Mouse (Mus musculus) cortical plate, adult 2 months (tissue): ENCODE measurements around the gene Hbp1. TPM values are rescaled to one million over a fixed set of nuclear protein-coding genes. Genes with fewer than 3 reads are reported as not detected.

Experiments used
- H3K27ac ChIP-seq: fragments of 200-500 bp; 2 replicates; pipeline ENCODE4 v1.5.1; 2012; ENCODE audit warnings: low read length, control low read depth, inconsistent platforms; ENCODE audit not compliant: insufficient read depth
- H3K4me1 ChIP-seq: fragments of 200-500 bp; 2 replicates; pipeline ENCODE4 v1.6.1; 2011; ENCODE audit warnings: low read length; ENCODE audit not compliant: control insufficient read depth, insufficient read depth
- H3K4me3 ChIP-seq: fragments of 200-500 bp; 2 replicates; pipeline ENCODE4 v1.5.1; 2011; ENCODE audit warnings: mild to moderate bottlenecking, low read length, control low read depth; ENCODE audit not compliant: insufficient read depth
- CTCF ChIP-seq: fragments of 200-500 bp; IDR thresholded peaks from 2 replicates; pipeline ENCODE4 v1.5.1; 2011; ENCODE audit warnings: mild to moderate bottlenecking, control low read depth, low read length; ENCODE audit not compliant: insufficient read depth; ENCODE audit errors: extremely low read depth
- POLR2A ChIP-seq: fragments of 200-500 bp; IDR thresholded peaks from 2 replicates; pipeline ENCODE4 v1.6.1; 2011; ENCODE audit warnings: mild to moderate bottlenecking, low read length, control low read depth; ENCODE audit not compliant: insufficient read depth; ENCODE audit errors: extremely low read depth
- polyA plus RNA-seq: library from polyadenylated mRNA; depleted of rRNA; stranded (reverse); fragments of >200 nt; gene quantifications from 2 replicates; pipeline ENCODE4 v1.2.3, GENCODE M21; 2012

Gene Hbp1
- polyA plus RNA-seq, 1 experiment: 37.2 TPM

DNA sequence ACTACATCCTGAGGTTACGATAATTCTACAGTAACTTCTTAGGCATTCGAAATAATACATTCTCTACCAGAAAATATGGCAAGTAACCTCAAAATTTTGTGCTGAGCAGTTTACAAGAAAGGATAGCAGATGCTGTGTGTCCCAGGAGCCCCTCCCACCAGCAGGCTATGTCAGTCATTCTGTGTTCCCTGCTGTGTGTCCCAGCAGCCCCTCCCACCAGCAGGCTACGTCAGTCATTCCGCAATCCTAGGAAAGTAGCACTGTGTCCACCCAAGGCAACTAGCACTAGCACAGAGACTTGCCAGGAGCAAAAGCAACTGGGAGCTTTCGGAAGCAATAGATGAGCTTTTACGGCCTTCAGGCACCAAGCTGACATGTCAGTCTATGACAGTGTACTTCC lies 13.7 kb upstream of the Hbp1 start:
- H3K4me3 ChIP-seq: no peak overlapping the region
- H3K4me1 ChIP-seq: no peaks in the 10 kb centered on the region; the same call in 1 of the 2 replicates
- no peak for TF ChIP-seq CTCF
- TF ChIP-seq POLR2A: no peak
- H3K27ac ChIP-seq: no peak overlapping the region

DNA sequence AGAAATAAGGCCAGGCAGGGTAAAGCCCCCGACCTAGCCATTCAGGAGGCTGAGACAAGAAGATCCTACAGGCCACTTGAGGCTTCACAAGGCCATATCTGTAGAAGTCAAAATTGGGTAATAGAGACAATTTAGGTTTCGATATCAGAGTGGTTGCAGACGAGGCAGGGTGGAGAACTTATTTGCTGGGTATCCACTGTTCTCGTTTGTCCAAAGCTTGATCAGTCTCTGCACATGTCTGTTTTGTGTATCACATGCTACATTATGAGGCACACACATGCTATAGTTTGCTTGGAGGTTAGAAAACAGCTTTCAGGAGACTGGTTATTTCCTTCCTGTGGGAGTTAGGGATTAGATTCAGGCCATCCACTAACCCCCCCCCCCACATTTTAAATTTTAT lies 5.5 kb upstream of the Hbp1 start:
- TF ChIP-seq POLR2A (no peak), CTCF (no peak)
- no peak overlapping the region for H3K27ac ChIP-seq

DNA sequence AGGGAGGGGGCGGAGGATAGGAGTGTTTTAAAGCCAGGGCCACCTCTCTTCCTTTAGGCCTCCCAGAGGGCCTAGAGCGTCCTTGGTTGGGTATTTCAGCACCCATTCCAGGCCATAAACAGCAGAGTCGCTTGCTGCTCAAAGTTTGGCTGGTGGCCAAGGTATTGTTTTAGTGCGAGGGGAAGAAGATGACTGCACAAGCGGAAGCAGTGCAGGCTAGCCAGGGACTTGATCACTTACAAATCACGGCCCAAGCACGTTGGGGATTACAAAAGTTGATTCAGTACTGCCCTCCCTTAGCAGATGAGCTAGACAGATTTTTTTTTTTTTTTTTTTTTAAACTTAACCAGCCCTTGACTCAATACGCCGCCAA lies 310 bp upstream of the Hbp1 start:
- no peak for TF ChIP-seq CTCF
- TF ChIP-seq POLR2A: peak; percentile 50; the same call in 1 of the 2 replicates
- Histone ChIP-seq H3K4me1 (no peaks in the 10 kb centered on the region), H3K4me3 (peak overlapping the region; percentile 38), H3K27ac (peak overlapping the region; percentile 36)

More for the DNA sequence above, 5.5 kb upstream of the Hbp1 start:
- Histone ChIP-seq H3K4me3 (no peak overlapping the region), H3K4me1 (no peaks in the 10 kb centered on the region)

DNA sequence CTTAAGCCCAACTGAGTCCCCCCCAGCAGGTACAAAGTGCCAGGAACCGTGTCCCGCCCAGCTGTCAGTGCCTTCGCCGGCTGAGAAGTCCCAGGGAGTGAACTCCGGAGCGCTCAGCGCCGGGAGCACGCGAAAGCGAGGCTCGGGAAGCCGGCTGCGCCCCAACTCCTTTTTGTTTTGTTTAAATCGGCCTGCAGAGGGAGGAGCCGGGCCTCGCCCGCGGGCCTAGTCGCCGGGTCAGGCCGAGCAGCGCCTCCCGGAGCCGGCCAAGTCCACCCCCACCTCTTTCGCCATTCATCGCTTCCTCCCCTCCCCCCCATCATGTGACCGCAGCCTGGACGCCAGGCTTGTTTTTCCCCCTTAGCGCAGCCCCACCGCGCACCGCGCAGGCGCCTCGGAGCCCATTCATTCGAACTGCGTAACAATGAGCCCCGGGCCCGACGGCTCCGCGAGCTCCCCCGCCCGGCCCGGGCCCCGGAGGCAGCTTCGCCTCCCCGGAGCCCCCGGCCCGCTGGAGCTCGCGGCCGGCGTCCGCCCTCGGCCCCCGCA lies 1.1 kb downstream of the Hbp1 start:
- TF ChIP-seq CTCF: no peak
- 0 out of 2 replicates have a peak, but pooled peaks have one; percentile 34 for TF ChIP-seq POLR2A
- H3K27ac ChIP-seq: peak overlapping the region; percentile 7; the same call in 1 of the 2 replicates
- no peaks in the 10 kb centered on the region for H3K4me1 ChIP-seq
- H3K4me3 ChIP-seq: peak overlapping the region; percentile 35

DNA sequence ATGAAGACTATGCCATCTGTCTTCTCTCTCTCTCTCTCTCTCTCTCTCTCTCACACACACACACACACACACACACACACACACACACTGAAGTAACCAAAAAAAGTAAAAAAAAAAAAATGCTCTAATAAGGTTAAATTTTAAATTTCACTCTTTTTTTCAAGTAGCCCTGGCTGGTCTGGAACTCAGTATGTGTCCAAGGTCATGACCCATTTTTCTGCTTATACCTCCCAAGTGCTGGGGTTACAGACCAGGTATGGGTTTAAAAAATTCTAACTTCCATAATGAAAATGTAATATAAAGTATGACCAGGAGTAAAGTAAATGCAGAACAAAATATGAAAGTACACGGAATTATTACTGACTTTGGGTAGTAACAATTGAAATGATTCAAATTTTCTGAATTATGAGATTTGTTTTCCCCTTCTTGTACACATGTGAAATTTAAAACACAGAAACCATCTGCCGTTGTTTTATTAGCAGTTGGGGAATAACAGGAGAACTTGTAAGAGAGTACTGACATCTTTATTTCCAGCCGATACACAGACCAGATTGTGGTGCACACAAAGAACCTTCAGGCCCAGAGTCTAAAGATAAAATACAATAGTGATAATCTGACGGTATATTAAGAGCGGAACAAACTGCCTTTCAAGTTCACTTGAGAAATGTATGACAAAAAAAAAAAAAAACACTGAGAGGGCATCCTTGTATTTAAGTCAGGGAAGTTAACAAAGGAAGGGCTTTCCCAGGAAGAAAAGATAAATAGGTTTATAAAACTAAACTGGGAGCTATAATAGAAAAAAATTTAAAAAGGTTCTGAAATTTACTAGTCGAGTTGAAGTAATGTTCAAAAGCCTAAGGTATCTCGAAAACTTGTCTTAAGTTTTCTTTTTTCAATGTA lies 2.0 kb downstream of the Hbp1 start:
- Histone ChIP-seq H3K27ac (no peak overlapping the region), H3K4me1 (no peaks in the 10 kb centered on the region; the same call in 1 of the 2 replicates), H3K4me3 (peak overlapping the region; percentile 35; the same call in 1 of the 2 replicates)
- no peak for TF ChIP-seq CTCF

DNA sequence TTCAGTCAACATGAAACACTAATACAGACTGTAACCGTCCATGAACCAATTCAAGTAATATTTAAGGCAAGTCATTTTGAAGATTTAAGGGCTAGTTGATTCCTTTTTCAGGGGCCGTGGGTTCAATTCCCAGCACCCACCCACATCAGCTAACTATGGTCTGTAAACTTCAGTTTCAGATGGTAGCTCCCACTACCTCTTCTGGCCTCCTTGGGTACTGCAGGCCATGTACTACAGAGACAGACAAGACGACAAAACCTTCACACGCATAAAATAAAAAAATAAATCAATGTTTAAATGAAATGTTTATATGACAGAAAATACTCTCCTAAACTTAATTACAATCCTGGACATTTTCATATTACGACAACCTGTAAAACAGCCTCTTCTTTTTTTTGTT lies 2.9 kb downstream of the Hbp1 start:
- H3K27ac ChIP-seq: no peak overlapping the region
- no peak overlapping the region for H3K4me3 ChIP-seq
- peak; percentile 22; the same call in 1 of the 2 replicates for TF ChIP-seq CTCF
- no peak for TF ChIP-seq POLR2A
- no peaks in the 10 kb centered on the region; the same call in 1 of the 2 replicates for H3K4me1 ChIP-seq

DNA sequence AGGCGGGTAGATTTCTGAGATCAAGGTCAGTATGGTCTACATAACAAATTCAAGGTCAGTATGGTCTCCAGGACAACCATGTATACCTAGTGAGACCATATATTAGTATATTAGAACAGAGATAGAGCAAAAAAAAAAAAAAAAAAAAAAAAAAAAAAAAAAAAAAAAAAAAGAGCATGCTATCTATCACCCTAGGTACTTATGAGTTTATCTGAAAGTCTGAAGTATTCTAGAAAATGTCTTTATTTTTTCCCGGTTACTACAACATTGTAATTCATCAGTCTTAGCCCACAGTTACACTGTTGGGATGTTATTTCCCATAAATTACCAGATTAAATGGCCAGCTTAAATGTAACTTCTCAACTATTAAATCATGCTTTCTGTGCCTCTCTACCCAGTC lies 5.9 kb downstream of the Hbp1 start:
- TF ChIP-seq CTCF: no peak
- no peak overlapping the region for H3K27ac ChIP-seq
- no peaks in the 10 kb centered on the region; the same call in 1 of the 2 replicates for H3K4me1 ChIP-seq

DNA sequence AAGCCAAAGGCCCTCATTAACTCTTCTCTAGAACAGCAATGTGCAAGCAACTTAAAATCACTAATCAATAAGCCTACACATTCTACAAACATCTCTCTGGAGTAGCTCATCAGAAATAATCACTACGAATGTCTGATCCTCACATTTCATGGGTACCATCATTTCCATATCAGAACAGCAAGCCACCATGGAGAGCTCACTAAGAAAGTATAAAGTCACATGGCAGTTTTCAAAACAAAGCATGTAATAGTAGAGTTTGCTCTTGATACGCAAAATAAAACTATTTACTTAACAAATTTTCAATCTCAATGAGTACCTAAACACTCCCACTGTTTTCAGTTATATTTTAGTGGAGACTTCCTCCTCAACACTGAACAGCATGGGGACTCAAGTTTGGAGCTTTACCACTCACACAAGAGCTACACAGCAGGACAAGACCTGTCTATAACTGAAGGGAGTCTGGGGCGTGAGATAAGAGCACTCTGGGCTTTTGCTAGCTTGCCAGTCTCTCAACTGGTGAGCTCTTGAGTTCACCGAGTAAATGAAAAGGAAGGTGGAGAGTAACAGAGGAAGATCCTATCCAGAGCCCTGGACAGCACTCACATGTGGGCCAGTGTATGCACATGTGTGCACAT lies 7.2 kb downstream of the Hbp1 start:
- no peak overlapping the region for H3K4me3 ChIP-seq
- TF ChIP-seq CTCF (no peak), POLR2A (no peak)
- no peak overlapping the region for H3K27ac ChIP-seq
- H3K4me1 ChIP-seq: no peaks in the 10 kb centered on the region; the same call in 1 of the 2 replicates

More for the DNA sequence above, 5.9 kb downstream of the Hbp1 start:
- H3K4me3 ChIP-seq: no peak overlapping the region

DNA sequence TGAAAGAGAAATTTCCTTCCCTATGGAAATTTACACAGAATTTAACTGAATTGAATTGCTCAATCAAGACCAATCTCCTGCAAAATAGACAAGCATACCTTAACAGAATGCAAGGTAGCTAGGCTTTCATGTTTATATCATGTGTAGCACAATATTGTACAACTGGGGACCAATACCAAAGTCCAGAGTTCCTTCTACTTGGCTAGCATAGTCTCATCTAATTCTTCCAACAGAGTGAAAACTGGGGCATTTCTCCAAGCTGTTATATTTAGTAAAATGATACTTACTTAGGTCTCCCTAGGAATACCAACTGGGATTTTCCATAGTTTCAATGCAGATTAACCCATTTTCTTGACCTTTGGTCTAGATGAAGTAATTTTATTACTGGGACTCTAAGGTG lies 11.3 kb downstream of the Hbp1 start:
- Histone ChIP-seq H3K4me1 (no peaks in the 10 kb centered on the region; the same call in 1 of the 2 replicates), H3K4me3 (no peak overlapping the region), H3K27ac (no peak overlapping the region)
- TF ChIP-seq POLR2A (no peak), CTCF (no peak)
